Mouse (Mus musculus): ENCODE data around the gene Pcolce. TPM values are rescaled to one million over a fixed set of nuclear protein-coding genes. Genes with fewer than 3 reads are reported as not detected.
A peak's percentile ranks its signal among the peaks of the same experiment; 100 is the strongest.

The Pcolce gene
- total RNA-seq (2015) (not detected in 2 replicates), total RNA-seq (2017) (not detected in 2 replicates)

DNA sequence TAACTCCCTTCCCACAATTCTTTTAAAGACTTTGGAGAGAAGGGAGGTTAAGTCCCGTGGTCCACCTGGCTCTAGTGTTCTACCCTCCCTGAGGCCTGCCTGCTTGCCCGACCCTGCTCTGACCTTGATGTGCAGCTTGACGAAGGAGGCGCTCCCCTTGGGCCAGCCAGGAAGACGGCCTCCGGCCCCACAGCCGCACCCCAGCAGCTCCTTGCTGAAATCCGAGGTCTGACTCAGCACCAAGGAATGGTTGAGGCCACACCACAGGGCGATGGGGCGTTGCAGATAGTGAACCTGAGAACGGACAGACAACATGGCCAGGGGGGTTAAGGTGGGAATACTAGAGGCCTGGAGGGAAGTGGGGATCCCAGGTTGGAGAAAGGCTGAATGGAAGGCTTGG lies at the start of gene Pcolce:
Gene Pcolce, minus strand, starts transcription at position 235 of the 400 bp plus-strand sequence.
- no peak for ATAC-seq (replicated peaks; ENCODE audit: poor library complexity)

GRCm38 (mm10) chr5:137663057-137663456 lies 49.5 kb upstream of the Pcolce start:
- no peak for ATAC-seq (replicated peaks; ENCODE audit: poor library complexity)

DNA sequence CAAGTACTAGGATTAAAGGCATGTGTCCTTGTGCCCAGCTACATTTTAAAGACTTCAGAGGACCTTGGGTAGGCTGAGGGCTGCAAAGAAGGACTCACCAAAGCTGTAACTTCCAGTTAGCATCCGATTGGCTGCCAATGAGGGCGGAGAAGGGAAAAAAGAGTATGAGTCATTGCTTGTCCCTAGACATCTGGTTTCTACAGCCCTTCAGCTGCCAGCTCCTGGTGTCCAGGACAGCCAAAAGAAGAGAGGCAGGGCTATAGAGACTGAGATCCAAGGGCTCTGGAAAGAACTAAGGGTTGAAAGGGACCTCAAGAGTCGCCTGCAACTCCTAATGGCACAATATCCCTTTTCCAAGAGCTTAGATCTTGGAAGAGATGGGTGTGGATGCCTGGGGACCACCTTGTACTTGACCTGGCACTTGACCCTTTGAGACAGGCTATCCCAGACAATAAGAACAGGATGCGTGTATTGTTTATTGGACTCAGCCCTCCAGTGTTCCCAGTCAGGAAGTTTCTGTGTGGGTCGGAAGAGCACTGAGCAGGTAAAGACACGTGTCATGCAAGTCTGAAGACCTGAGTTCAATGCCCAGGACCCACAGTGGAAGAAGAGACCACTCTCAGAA lies 46.6 kb upstream of the Pcolce start:
- ATAC-seq (replicated peaks; ENCODE audit: poor library complexity): no peak

DNA sequence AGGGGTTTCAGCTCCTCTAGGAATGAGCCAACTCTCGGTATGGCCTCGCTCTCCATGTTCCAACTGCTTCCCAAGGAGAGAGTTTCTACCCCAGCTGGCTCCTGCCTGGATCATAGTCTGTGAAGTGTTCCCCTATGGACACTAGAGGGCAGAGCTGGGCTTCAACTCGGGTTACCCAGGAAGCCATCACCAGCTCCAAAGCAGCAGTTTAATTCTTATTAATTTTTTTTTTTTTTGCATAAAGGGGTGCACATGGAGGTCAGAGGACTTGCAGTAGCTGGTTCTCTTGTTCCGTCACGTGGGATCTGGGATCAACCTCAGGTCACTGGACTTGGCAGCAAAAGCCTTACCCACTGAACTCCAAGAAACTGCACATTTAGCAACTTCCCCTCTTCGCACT lies 43.4 kb upstream of the Pcolce start:
- peak; percentile 79 for ATAC-seq (replicated peaks; ENCODE audit: poor library complexity)

- ATAC-seq (replicated peaks; ENCODE audit: poor library complexity): peak; percentile 62
Measured at GRCm38 (mm10) chr5:137654746-137655145, 41.2 kb upstream of the Pcolce start.

DNA sequence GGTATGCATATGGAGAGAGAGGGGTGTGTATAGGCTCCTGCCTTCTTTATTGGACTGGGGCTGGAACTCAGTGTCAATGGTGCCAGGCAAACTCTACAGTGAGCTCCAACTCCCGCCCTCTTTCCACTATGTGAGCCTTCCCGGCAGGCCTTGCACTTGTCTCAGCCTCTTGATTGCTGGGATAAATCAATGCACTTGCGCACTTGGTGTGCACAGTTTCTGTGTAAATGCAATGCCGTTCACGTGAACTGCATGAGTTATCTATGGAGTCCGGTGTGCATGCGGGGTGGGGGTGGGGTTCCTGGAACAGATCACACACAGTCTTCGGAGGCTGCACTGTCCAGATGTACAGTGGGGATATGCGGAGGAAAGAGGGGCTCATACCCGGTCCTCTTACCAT lies 39.8 kb upstream of the Pcolce start:
- no peak for ATAC-seq (replicated peaks; ENCODE audit: poor library complexity)

DNA sequence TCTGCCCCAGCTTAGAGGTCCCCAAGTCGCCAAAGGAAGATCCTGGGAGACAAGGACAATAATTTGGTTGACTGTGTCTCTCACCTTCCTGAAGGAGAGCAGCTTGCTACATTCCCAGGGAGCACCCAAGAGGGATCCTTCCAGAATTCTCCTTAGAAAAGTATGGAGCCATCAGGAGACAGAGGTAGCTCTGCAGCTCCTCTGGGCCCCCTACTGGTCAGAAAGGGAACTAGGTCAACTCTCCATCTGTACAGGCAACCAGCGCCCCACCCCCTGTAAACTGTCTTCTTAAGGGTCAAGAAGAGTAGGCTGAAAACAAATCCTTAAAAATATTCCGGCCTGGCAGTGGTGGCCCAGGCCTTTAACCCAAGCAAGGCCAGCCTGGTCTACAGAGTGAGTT lies 38.9 kb upstream of the Pcolce start:
- peak; percentile 51 for ATAC-seq (replicated peaks; ENCODE audit: poor library complexity)

GRCm38 (mm10) chr5:137649669-137650571 lies 36.3 kb upstream of the Pcolce start:
- ATAC-seq (replicated peaks; ENCODE audit: poor library complexity): peak; percentile 35

GRCm38 (mm10) chr5:137649251-137649650 lies 35.7 kb upstream of the Pcolce start:
- ATAC-seq (replicated peaks; ENCODE audit: poor library complexity): no peak

DNA sequence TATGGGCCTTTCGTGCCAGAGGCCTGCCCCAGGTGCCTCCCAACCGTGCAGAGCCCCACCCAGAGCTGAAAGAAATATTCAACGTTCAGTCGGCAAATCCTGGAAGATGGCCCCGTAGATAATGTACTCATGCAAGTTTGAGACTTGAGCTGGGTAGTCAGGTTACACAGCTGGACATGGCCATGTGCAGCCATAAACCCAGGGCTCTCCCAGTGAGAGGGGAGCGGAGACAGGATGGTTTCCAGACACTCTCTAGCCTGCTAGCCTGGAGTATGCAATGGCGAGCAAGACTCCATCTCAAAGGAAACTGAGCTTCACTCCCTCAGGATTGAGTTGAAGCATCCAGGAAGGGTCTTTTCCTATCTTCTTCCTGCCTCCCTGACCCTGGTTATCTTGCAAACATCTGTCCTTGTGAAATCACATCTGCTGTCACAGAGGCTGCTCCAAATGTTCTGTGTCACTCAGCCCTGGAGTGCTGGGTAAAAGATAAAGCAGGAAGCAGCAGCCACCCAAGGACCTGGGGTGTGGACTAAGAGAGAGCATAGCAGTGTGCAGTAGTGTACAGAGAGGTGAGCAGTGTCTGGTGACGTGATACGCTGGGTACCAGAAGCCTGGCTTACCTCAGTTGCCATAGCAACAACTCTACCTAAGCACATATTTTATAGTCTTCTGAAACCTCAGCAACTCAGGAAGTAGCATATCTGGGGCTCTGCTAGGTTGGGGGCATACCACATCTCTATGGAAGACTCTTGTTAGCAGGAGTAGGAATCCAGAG lies 34.4 kb upstream of the Pcolce start:
- peak; percentile 27; the same call in 1 of the 2 replicates for ATAC-seq (replicated peaks; ENCODE audit: poor library complexity)

DNA sequence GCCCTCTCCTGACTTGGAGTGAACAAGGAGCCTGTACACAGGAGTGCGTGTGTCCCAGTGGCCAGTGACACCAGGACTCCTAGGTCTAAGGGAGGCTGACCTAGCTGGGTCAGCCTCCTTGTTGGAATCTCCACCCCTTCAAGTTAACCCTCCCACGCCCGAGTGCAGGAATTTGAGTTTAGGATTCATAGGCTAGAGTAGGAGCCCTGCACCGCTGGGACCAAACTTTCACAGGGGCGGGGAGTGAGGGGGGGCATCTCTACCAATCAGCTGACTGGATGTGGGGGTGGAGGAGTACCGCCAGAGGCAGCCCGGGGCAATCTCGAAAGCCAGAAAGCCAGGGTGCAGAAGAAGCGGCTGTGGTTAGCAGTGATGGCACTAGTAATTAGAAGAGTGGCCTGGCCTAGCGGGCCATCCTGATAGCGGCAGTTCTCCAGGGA lies 32.1 kb upstream of the Pcolce start, which contains the start of gene Irs3:
Gene Irs3, minus strand, starts transcription at position 63 of the 440 bp plus-strand sequence.
- ATAC-seq (replicated peaks; ENCODE audit: poor library complexity): peak; percentile 62

DNA sequence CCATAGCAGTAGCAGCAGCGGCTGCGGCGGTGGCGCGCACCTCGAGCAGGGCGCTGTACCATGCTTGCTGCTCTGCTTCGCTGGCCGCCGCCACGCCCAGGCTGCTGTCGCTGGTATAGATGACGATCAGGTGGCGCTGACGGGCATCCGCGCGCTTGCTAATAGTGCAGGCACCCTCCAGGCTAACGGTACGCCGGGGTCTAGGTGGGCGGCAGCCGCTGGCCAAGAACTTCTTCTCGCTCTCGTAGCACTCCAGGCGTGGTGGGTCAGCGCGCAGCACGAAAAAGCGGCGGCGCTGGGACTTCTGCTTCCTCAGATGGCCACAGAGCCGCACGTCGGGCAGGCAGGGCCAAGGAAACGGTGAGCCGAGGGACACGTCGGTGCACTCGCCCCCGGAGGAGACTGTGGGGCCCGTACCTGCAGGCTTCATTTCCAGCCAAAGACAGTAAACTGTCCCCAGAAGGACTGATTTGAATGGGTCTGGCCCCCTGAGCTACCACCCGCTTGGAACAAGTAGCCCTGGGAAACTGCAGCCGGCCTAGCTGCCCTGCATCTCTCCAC lies 31.6 kb upstream of the Pcolce start:
- peak; percentile 58 for ATAC-seq (replicated peaks; ENCODE audit: poor library complexity)

DNA sequence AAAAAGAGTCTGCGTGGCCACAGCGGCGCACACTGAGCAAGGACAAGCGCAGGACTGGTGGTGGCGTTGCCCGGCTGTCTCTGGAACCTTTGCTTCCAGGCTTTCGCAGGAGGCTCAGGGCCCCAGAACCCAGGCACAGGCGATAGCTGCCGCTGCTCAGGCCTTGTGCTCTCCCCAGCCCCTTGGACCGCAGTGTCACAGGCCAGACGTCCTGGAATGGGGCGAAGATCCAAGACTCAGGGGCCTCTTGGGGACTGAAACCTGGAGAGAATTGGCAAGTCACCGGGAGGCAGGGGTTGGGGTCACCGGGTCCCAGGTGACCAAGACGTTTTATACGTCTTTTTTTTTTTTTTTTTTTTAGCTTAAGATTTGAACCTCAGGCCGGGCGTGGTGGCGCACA lies 30.9 kb upstream of the Pcolce start:
- ATAC-seq (replicated peaks; ENCODE audit: poor library complexity): no peak

DNA sequence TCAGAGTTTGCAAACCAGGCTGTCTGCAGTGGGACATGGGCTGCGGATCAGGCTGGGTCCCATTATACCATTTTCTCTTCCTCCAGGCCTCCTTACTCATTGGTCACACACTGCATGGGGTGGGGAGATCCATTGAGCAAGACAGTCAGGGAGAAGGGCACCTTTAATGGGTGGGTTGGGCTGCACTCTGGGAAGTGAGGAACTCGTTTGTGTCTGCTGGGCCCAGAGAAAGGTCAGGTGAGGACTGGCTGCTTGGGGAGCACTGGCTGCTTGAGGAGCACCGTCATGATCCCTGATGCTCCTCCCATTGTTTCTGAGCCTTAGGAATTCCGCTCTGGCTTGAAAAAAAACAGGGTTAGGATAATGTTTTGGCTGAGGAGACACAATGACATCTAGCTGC lies 29.3 kb upstream of the Pcolce start:
- no peak for ATAC-seq (replicated peaks; ENCODE audit: poor library complexity)

DNA sequence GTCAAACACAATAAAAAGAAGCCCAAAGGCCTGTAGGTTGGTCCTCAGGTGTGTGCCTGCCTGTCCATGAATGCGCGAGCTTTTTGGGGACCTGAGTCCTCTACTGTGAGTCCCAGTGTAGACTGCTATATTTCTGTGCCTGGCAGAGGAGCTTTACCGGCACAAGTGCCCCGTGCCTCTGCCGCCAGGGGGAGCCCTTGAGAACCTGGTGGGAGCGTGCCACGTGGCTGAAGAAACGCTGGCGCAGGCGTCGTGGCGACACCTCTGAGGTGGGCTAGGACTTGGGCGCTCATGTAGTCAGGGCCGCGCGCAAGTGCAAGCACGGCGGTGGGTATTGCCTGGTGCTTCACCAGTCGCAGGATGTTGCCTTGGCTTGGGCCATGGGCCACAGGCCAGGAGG lies 27.5 kb upstream of the Pcolce start, which contains the start of gene Sap25:
Gene Sap25, plus strand, starts transcription at position 281 of the 400 bp plus-strand sequence.
- ATAC-seq (replicated peaks; ENCODE audit: poor library complexity): peak; percentile 23

DNA sequence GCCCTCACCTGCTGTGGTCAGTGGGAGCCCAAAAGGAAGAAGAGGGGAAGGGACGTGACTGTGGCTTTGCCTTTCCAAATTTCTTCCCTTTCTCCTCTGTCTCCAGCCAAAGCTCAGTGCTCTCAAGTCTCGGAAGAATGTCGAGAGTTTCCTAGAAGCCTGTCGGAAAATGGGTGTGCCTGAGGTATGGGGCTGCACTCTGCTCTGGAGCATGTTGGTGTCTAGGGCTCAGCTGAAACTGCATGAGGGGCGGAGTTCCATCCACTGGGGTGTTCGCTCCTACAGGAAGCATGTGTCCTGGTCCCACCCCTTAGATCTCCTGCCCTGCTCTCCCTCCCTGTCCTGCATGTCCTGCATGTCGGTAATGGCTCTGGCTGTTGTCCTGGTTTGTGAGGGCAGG lies 25.9 kb upstream of the Pcolce start:
- no peak for ATAC-seq (replicated peaks; ENCODE audit: poor library complexity)

GRCm38 (mm10) chr5:137633397-137634084 lies 20.0 kb upstream of the Pcolce start:
- ATAC-seq (replicated peaks; ENCODE audit: poor library complexity): no peak

GRCm38 (mm10) chr5:137631591-137631990 lies 18.0 kb upstream of the Pcolce start:
- ATAC-seq (replicated peaks; ENCODE audit: poor library complexity): no peak

DNA sequence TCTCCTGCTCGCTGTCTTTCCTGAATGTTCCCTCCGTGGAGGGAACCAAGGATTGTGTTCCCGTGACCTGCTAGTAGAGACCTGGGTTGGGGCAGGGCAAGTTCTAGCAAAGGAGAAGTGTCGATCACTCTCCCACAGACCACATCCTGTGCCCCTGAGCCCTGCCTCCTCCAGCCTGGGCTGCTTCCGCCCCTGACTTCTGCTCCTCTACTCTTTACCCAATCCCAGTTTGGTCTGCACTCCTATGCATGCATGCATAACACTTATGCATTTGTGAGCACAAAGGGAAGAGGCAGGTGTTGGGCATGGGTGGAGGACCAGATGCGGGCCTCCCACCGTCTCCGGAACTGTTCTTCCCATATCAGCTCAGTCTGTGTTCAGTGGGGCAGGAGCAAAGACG lies 17.6 kb upstream of the Pcolce start:
- ATAC-seq (replicated peaks; ENCODE audit: poor library complexity): peak; percentile 50

DNA sequence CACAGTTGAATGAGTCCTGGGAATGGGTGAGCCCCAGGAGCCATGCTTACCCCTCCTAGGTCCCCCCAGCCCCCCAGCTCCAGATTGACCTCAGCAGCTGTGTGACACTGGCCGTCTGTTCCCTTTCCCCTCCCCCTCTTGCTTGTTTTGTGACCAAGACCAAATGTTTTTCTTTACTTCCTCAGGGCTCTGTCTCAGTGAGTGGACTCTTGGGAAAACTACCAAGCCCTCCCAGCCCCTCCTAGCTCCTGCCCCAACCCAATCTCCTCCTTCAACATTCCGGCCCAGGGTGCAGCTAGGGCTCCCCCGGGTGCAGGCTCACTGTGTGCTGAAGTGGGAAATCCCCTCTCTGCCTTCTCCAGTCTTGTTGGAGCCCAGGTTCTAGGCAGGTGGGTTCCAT lies 17.0 kb upstream of the Pcolce start:
- ATAC-seq (replicated peaks; ENCODE audit: poor library complexity): no peak
